Mouse (Mus musculus) left cerebral cortex, adult 8-10 months (tissue): ENCODE measurements around the gene Abcd4. TPM values are rescaled to one million over a fixed set of nuclear protein-coding genes. Genes with fewer than 3 reads are reported as not detected.
A peak's percentile ranks its signal among the peaks of the same experiment; 100 is the strongest.

Source experiments
- DNase-seq, 2 experiments: peaks; one replicate each; pipeline ENCODE4 v3.0.0; 2022; ENCODE audit warnings: low spot score in 2 of 2
- total RNA-seq, 4 experiments: library from RNA; stranded (reverse); gene quantifications; 2 replicates each; pipeline ENCODE4 v1.2.4; 2022

Abcd4 gene
- total RNA-seq, 4 experiments from 2014 or later: 10.0 to 11.7 (median 10.9) TPM

DNA sequence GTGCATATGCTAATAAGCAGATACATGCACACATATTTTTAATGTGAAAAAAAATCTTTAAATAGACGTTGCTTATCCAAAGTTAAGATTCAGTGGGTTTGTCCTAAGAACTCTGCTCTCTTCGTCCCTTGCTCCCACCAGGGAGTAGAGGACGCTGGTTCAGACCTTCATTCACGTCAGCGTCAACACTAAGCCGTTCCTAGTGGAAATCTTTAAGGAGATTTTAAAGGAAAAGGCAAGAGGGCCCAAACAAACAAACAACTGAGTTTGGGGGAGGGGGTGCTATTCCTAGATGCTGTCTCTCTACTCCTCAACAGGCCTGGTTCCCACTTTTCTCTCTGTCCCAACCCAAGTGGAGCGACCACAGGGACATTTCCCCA is 44.9 kb downstream of the Abcd4 start:
- DNase-seq: no peak

GRCm38 (mm10) chr12:84571466-84572340 is 45.5 kb downstream of the Abcd4 start:
- DNase-seq: peak in 1 of 2 experiments; percentile 14

GRCm38 (mm10) chr12:84570694-84571415 is 46.4 kb downstream of the Abcd4 start:
- DNase-seq: no peak

DNA sequence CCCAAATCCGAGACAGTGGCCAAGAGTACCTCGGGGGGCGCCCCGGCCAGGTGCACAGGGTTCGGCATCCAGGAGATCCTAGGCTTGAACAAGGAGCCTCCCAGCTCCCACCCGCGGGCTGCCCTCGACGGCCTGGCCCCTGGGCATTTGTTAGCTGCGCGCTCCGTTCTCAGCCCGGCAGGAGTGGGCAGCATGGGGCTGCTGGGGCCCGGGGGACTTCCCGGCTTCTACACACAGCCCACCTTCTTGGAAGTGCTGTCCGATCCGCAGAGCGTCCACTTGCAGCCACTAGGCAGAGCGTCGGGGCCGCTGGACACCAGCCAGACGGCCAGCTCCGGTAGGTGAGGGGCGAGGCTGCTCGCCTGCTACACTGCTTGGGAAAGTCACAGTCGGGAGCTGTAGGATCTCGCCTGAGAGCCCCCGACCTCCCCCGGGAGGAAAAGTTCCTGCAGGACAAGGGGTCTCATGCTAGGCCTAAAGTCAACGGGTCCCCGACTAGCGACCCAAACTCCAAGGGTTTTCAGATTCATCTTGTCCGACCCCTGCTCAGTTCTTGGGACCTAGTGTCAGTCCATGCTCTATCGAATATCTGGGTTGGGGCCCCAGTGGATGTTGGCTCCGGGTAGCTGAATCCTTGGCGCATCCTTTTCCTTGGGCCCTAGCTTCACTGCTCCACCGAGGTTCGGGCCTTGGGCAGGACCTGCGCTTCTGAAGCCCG is 47.1 kb downstream of the Abcd4 start:
- no peak for DNase-seq

GRCm38 (mm10) chr12:84569336-84569970 is 47.8 kb downstream of the Abcd4 start, which contains the start of gene Vsx2:
Gene Vsx2, plus strand, starts transcription at chr12:84569762.
- no peak for DNase-seq

DNA sequence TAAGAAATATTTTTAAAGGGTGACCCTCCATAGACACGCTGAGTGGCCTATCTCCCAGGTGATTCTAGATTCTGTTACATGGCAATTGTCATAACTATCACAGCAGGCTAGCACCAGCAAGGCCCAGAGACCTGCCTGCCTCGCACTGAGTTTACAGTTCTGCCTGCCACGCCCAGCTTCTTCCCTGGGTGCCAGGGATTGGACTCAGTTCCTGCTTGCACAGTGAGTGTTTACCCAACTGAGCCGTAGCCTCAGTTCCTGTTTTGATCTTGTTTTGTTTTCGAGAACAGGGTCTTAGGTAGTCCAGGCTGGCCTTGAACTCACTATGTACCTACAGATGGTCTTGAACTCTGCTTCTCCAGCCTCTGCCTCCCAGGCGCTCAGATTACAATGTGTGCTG is 49.6 kb downstream of the Abcd4 start:
- DNase-seq: no peak

DNA sequence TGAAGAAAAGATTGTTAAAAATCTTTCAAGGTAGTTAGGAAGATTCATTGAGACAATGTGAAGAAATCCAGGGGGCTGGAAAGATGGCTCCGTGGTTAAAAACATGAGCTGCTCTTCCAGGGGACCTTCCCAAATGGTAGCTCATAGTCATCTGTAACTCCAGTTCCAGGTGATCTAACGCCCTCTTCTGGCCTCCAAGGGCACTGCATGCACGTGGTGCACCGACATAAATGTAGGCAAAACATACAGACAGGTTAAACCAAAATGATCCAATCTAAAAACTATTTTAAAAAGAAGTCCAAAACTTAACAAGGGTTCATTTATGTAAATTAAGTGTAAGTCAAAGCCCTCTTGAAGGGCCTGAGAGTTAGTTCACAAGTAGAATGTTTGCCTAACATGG is 54.7 kb downstream of the Abcd4 start:
- DNase-seq: no peak

DNA sequence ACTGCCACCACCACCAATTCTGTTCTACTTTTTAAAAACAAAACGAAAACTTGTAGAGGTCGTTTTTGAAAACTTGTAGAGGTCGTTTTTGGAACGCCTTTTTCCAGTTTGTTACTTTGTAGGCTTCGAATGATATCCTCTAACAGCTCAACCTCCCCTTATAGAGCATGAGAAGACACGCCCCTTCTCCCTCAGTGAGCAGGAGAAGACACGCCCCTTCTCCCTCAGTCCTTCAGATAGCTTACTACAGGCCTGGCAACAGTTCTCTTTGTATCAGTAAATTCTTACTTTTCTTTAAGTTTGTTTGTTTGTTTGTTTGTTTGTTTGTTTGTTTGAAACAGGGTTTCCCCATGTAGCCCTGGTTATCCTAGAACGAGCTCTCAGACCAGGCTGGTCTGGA is 62.0 kb downstream of the Abcd4 start:
- DNase-seq: no peak

Other genes starting within 250 kb of the Abcd4 start
- gene Entpd5, start 208.4 kb downstream of the Abcd4 start, total RNA-seq: 10 to 100 TPM; 23.5 to 29.7 (median 27.0) TPM
- 1 to 10 TPM; 5.8 to 8.9 (median 6.2) TPM for gene Bbof1, start 208.3 kb downstream of the Abcd4 start, total RNA-seq
- gene Rnf113a2, start 200.2 kb downstream of the Abcd4 start, total RNA-seq: 10 to 100 TPM; 11.7 to 15.2 (median 13.5) TPM
- gene Aldh6a1, start 166.4 kb downstream of the Abcd4 start, total RNA-seq: 10 to 100 TPM; 55.8 to 70.5 (median 60.5) TPM
- gene Lin52, start 166.0 kb downstream of the Abcd4 start, total RNA-seq: 10 to 100 TPM; 23.4 to 29.7 (median 27.4) TPM
- gene Vsx2, start 47.7 kb downstream of the Abcd4 start, total RNA-seq: under 1 TPM; 0.17 to 0.39 (median 0.29) TPM
- under 1 TPM in 3 of 4 experiments, not detected in 1; 0.15 to 0.53 (median 0.28) TPM for gene Vrtn, start 23.6 kb upstream of the Abcd4 start, total RNA-seq
- 10 to 100 TPM; 60.2 to 76.1 (median 70.8) TPM for gene Syndig1l, start 81.4 kb upstream of the Abcd4 start, total RNA-seq
- gene Npc2, start 155.7 kb upstream of the Abcd4 start, total RNA-seq: 10 to 100 TPM; 30.5 to 57.3 (median 41.3) TPM
- gene Isca2, start 155.8 kb upstream of the Abcd4 start, total RNA-seq: 10 to 100 TPM; 52.3 to 66.3 (median 60.8) TPM